Mouse (Mus musculus) cortical plate, adult 2 months (tissue): ENCODE measurements around the gene Slc22a21.
"Not testable (repeated sequence)": the region's sequence is repeated elsewhere in the genome, so short reads cannot be mapped to it uniquely, and the experiment has no call there.

Experiments used
- CTCF ChIP-seq: fragments of 200-500 bp; IDR thresholded peaks from 2 replicates; pipeline ENCODE4 v1.5.1; 2011; ENCODE audit warnings: mild to moderate bottlenecking, control low read depth, low read length; ENCODE audit not compliant: insufficient read depth; ENCODE audit errors: extremely low read depth
- POLR2A ChIP-seq: fragments of 200-500 bp; IDR thresholded peaks from 2 replicates; pipeline ENCODE4 v1.6.1; 2011; ENCODE audit warnings: mild to moderate bottlenecking, low read length, control low read depth; ENCODE audit not compliant: insufficient read depth; ENCODE audit errors: extremely low read depth

DNA sequence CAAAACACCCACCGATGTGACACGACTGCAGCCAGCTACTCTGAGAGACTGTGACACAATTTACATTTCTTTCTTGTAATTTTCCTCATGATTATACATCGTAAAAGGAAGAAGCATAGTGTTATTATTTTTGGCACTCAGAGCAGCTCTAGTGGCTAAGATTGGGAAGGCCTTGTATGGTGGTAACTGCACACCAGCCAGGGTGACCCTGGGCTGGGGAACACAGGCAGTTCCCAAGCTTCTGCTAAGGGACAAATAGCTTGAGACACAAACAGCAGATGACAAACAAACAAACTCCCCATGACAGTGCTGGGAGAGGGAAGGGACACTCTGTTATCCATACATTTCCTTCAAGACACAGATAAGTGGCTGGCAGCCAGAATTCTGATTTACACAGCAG, 30.0 kb downstream of the Slc22a21 start:
- TF ChIP-seq POLR2A, CTCF: not testable (repeated sequence)
